Mouse (Mus musculus): ENCODE data around the gene Mindy3. TPM values are rescaled to one million over a fixed set of nuclear protein-coding genes. Genes with fewer than 3 reads are reported as not detected.

Mindy3 gene
- polyA plus RNA-seq, 1 experiment from 2014 or later: 27.9 TPM

DNA sequence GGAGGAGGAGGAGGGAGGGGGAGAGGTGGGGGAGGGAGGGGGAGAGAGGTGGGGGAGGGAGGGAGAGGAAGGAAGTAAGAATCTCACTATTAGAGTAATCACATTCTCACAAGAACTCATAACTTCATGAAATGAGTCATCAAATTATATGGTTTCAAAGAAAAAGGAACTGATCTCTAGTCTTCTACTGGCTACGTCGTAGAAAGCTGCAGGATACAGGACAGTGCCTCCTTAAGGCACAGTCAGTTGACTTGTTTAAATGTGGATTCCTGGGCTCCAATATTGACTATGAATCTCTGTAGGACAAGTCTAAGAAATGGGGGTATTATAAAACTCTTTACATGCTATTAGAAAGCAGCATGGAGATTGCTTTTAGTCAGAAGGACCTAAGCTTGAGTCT is 12.5 kb downstream of the Mindy3 start:
- H3K27ac ChIP-seq (replicated peaks): no peak overlapping the region
- H3K4me3 ChIP-seq: no peak overlapping the region
- no peaks in the 10 kb centered on the region for H3K27me3 ChIP-seq (replicated peaks; ENCODE audit: low read depth, poor library complexity, severe bottlenecking)
- no peaks in the 10 kb centered on the region for H3K36me3 ChIP-seq (replicated peaks)
- DNase-seq (ENCODE audit: low spot score): no peak
- 90% methylated on average over 2 of the region's 2 CpGs for WGBS
- no peaks in the 10 kb centered on the region for H3K9me3 ChIP-seq
- H3K4me1 ChIP-seq: no peaks in the 10 kb centered on the region

DNA sequence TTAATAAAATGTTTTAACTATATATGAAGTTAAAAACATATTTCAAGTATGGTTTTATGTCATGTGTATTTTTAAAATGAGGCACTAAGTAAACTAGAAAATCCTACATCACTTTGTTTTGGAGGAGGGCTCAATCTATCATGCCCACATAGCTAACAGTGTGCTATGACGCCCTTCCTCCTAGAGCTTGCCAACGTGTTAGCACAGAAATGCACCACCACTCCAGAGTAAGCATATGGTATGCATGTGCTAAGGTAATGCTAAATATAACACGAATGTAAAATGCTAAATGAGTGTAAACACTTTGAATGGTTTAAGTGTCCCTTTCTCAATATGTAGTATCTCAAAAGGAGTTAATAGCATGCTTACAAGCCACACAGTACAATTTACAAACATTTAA is 16.8 kb downstream of the Mindy3 start:
- 82% methylated on average over 3 of the region's 3 CpGs for WGBS
- no peak for DNase-seq (ENCODE audit: low spot score)
- Histone ChIP-seq H3K27ac (replicated peaks) (no peak overlapping the region), H3K9me3 (no peaks in the 10 kb centered on the region), H3K27me3 (replicated peaks; ENCODE audit: low read depth, poor library complexity, severe bottlenecking) (no peaks in the 10 kb centered on the region), H3K36me3 (replicated peaks) (no peaks in the 10 kb centered on the region), H3K4me1 (no peaks in the 10 kb centered on the region), H3K4me3 (no peak overlapping the region)

DNA sequence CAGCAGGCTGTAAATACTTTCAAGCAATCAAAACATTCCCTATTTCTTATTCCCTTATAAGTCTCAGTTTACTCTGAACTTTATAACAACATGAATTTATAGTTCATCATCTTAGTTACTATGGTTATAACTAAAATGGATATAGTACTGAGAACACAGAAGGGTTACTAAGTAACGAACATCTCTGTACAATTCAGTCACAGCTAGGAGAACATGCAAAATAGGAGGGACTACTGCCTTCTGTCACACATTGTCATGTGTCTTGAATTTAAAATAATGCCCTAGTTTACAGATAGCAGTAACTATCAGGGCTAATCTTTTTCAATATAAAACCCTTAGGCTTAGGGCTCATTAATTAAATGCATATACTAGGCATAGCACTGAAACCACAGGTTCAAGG is 18.1 kb downstream of the Mindy3 start:
- no peak overlapping the region for H3K4me3 ChIP-seq
- H3K4me1 ChIP-seq: no peaks in the 10 kb centered on the region
- WGBS: 87% methylated on average over 1 of the region's 1 CpGs
- H3K27ac ChIP-seq (replicated peaks): no peak overlapping the region
- H3K9me3 ChIP-seq: no peaks in the 10 kb centered on the region
- no peaks in the 10 kb centered on the region for H3K27me3 ChIP-seq (replicated peaks; ENCODE audit: low read depth, poor library complexity, severe bottlenecking)
- H3K36me3 ChIP-seq (replicated peaks): no peaks in the 10 kb centered on the region
- no peak for DNase-seq (ENCODE audit: low spot score)

DNA sequence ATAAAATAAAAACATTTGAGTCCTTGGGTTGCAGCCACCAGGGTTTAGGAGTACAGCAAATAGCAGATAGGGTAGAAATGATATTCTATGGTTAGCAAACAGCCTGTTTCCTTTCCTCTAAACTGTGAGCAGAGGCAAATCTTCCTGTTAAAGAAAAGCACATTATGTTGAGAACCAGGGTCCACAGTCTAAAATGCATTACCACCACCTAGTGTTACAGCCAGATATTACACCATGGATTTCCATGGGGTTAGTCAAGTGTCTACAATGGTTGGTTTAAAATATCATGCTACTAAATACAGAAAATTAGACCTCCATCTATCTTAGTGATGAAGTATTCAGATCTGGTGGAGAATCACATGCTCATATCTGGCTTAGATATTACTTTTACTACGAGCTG is 30.2 kb downstream of the Mindy3 start:
- WGBS: 57% methylated on average over 1 of the region's 1 CpGs
- DNase-seq (ENCODE audit: low spot score): no peak

DNA sequence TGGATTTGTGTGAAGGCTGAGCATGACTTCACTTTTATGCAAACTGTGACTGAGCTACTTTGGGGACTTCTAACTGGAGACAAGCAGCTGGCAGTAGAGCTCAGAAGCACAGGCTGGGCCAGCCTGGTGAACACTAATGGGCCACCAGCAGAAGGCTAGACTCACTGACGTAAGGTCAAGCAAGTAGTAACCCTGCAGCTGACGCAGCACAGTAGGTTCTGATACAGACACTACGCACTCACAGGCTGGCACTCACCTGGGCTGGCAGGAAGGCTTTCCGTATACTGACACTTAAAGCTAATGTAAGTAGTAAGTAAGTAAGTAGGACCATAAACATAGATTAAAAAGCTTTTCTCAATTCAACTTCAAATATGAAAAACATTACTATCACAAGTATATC is 30.7 kb downstream of the Mindy3 start:
- no peaks in the 10 kb centered on the region for H3K9me3 ChIP-seq
- no peak for DNase-seq (ENCODE audit: low spot score)
- H3K36me3 ChIP-seq (replicated peaks): peaks cover 22% of the 10 kb centered on the region
- H3K4me3 ChIP-seq: no peak overlapping the region
- no peaks in the 10 kb centered on the region for H3K4me1 ChIP-seq
- WGBS: 90% methylated on average over 4 of the region's 4 CpGs
- no peaks in the 10 kb centered on the region for H3K27me3 ChIP-seq (replicated peaks; ENCODE audit: low read depth, poor library complexity, severe bottlenecking)
- H3K27ac ChIP-seq (replicated peaks): no peak overlapping the region

More for the DNA sequence above, 30.2 kb downstream of the Mindy3 start:
- H3K36me3 ChIP-seq (replicated peaks): peaks cover 22% of the 10 kb centered on the region
- H3K9me3 ChIP-seq: no peaks in the 10 kb centered on the region
- H3K27ac ChIP-seq (replicated peaks): no peak overlapping the region
- H3K27me3 ChIP-seq (replicated peaks; ENCODE audit: low read depth, poor library complexity, severe bottlenecking): no peaks in the 10 kb centered on the region
- no peak overlapping the region for H3K4me3 ChIP-seq
- no peaks in the 10 kb centered on the region for H3K4me1 ChIP-seq

DNA sequence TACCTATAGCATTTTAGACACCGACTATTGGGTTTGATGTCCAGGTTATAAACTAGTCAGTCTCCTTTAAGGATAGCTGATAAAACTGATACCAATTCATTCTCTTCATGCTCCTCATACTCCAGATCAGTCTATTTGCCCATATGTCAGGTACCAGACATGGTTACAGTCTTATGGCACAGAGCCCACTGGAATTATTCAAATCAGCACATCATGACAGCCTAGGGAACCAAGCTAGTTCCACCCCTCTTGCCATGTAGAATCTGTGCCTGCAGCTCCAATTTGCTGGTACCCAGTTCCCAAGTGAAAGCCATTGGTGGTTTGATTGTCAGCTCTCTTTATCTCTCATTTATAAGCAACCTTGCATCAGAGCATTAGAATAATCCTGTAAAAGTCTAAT is 34.9 kb downstream of the Mindy3 start:
- DNase-seq (ENCODE audit: low spot score): no peak
- Histone ChIP-seq H3K9me3 (no peaks in the 10 kb centered on the region), H3K4me3 (no peak overlapping the region), H3K36me3 (replicated peaks) (peaks cover 19% of the 10 kb centered on the region), H3K27me3 (replicated peaks; ENCODE audit: low read depth, poor library complexity, severe bottlenecking) (no peaks in the 10 kb centered on the region), H3K27ac (replicated peaks) (no peak overlapping the region), H3K4me1 (peaks cover 5% of the 10 kb centered on the region; the same call in 1 of the 2 replicates)
- WGBS: 90% methylated on average over 1 of the region's 1 CpGs

DNA sequence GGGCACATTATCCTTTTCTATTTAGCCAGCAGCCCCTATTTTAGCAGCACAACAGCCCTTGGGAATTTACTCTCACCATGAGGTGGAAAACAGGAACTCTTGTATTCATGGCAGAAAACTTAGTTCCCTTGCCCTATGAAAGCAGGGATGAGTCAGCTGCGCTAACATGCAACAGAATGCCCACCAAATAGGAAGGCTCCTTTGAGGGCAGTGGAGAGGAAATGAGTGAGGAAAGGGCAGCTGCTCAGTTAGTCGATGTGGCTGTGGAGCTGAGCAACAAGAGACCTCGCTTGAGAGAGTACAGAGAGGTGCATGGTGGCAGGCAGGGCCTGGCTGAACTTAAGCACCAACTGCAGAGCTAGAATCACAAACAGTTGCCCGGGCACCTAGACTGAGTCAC is 36.6 kb downstream of the Mindy3 start:
- Histone ChIP-seq H3K9me3 (no peaks in the 10 kb centered on the region), H3K4me3 (no peak overlapping the region), H3K27ac (replicated peaks) (no peak overlapping the region), H3K4me1 (peaks cover 8% of the 10 kb centered on the region; the same call in 1 of the 2 replicates), H3K27me3 (replicated peaks; ENCODE audit: low read depth, poor library complexity, severe bottlenecking) (no peaks in the 10 kb centered on the region), H3K36me3 (replicated peaks) (peaks cover 19% of the 10 kb centered on the region)
- no peak for DNase-seq (ENCODE audit: low spot score)
- WGBS: 80% methylated on average over 4 of the region's 4 CpGs

DNA sequence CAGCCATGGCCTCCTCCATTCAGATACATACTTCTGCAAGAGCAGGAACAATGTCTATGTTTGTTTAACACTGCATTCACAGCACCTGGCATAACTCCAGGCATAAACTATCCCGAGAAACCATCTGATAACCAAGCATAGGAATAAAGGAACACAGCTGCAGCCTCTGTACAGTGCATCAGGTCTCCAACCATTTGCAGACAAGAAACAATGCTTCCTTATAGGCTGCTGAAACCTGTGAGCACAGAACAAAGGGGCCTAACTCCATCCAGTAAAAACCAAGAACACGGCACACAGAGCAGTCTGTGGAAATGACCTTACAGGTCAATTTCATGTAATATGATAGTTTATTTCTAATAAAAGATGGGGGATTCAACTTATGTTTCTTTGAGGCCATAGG is 39.0 kb downstream of the Mindy3 start:
- Histone ChIP-seq H3K27me3 (replicated peaks; ENCODE audit: low read depth, poor library complexity, severe bottlenecking) (no peaks in the 10 kb centered on the region), H3K9me3 (no peaks in the 10 kb centered on the region), H3K4me1 (peaks cover 8% of the 10 kb centered on the region; the same call in 1 of the 2 replicates), H3K27ac (replicated peaks) (peak overlapping the region; percentile 35), H3K4me3 (no peak overlapping the region), H3K36me3 (replicated peaks) (peaks cover 11% of the 10 kb centered on the region)
- DNase-seq (ENCODE audit: low spot score): no peak
- 52% methylated on average over 2 of the region's 2 CpGs for WGBS

DNA sequence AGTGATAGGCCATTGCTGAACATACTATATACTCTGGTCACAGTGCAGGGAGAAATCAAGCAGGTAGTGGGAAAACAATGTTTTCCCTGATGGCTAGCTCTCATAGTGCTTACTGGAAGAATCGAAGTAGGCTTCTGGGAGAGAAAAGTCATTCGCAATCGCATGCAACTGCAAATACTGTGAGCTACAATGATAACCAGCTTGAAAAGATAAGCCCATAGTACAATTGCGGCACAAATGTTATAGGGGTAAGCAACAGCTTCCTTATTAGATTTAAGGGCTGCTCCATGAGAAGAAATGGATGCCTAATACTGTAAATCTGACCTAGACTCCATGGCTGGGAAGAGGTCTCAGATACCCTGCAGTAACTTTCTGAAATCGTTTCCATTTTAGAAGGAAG is 40.7 kb downstream of the Mindy3 start:
- H3K4me1 ChIP-seq: peaks cover 8% of the 10 kb centered on the region; the same call in 1 of the 2 replicates
- H3K27me3 ChIP-seq (replicated peaks; ENCODE audit: low read depth, poor library complexity, severe bottlenecking): no peaks in the 10 kb centered on the region
- H3K9me3 ChIP-seq: no peaks in the 10 kb centered on the region
- DNase-seq (ENCODE audit: low spot score): no peak
- 89% methylated on average over 5 of the region's 5 CpGs for WGBS
- H3K36me3 ChIP-seq (replicated peaks): no peaks in the 10 kb centered on the region; the same call in 1 of the 2 replicates
- no peak overlapping the region for H3K4me3 ChIP-seq
- H3K27ac ChIP-seq (replicated peaks): no peak overlapping the region

DNA sequence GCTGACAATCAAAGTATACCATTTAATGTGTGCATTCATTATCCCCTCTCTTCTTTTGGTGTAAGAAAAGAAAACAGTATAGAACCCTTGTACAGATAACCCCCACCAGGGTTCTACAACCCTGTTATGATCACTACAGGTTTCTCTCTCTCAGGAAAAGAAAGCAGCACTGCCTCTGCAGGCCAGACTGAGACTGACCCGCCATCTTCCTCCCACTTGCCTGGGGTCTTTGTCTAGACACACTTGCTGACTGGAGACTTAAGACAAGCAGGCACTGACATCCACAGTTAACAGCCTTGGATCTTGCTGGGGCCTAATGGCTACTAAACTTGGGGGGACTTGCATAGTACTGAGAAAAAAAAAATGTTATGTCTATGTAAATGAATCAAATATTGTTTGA is 42.2 kb downstream of the Mindy3 start:
- WGBS: 53% methylated on average over 1 of the region's 1 CpGs
- Histone ChIP-seq H3K27ac (replicated peaks) (no peak overlapping the region), H3K36me3 (replicated peaks) (no peaks in the 10 kb centered on the region; the same call in 1 of the 2 replicates), H3K9me3 (no peaks in the 10 kb centered on the region), H3K4me3 (no peak overlapping the region), H3K4me1 (peaks cover 8% of the 10 kb centered on the region; the same call in 1 of the 2 replicates), H3K27me3 (replicated peaks; ENCODE audit: low read depth, poor library complexity, severe bottlenecking) (no peaks in the 10 kb centered on the region)
- no peak for DNase-seq (ENCODE audit: low spot score)

DNA sequence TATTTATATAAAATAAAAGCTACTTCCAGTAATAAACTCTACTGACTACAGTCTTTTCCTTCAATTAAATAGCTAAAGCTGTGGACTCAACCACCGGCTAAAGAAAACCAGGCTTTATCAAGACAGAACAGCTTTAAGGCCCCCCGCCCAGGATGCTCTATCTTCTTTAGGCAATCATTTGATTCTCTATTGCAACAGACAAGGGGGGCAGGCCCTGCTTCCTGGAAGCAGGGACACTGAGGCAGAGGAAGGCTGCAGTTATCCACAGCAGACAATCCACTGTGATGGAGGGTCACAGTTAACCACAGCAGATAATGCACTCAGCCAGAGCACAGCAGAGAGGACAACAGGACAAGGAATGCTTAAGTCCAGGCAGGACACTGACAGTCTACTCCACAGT is 46.4 kb downstream of the Mindy3 start:
- Histone ChIP-seq H3K27me3 (replicated peaks; ENCODE audit: low read depth, poor library complexity, severe bottlenecking) (no peaks in the 10 kb centered on the region), H3K27ac (replicated peaks) (no peak overlapping the region), H3K4me3 (no peak overlapping the region), H3K36me3 (replicated peaks) (peaks cover 4% of the 10 kb centered on the region; the same call in 1 of the 2 replicates), H3K9me3 (no peaks in the 10 kb centered on the region), H3K4me1 (0 out of 2 replicates have a peak, but pooled peaks cover 2% of the 10 kb centered on the region)
- no peak for DNase-seq (ENCODE audit: low spot score)
- 95% methylated on average over 2 of the region's 2 CpGs for WGBS

DNA sequence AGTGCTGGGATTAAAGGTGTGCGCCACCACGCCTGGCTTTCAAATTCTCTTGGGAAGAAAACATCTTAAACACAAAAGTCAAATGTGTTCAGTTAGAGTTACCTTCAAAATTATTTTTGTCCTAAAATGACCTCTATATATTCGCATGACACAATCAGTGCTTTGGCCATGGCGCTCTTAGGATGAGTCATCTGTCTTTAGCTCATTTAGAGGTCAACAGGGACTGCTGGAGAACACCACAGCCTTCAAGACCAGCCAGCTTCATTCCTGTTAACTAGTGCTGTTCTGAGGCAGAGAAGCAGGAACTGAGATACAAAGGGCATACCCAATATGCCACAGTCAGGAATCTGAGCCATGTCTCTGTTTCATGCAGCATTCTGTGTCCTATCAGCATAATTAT is 47.9 kb downstream of the Mindy3 start:
- Histone ChIP-seq H3K27me3 (replicated peaks; ENCODE audit: low read depth, poor library complexity, severe bottlenecking) (no peaks in the 10 kb centered on the region), H3K4me1 (no peaks in the 10 kb centered on the region), H3K4me3 (no peak overlapping the region), H3K36me3 (replicated peaks) (peaks cover 4% of the 10 kb centered on the region; the same call in 1 of the 2 replicates), H3K27ac (replicated peaks) (no peak overlapping the region), H3K9me3 (no peaks in the 10 kb centered on the region)
- 92% methylated on average over 4 of the region's 4 CpGs for WGBS
- no peak for DNase-seq (ENCODE audit: low spot score)

DNA sequence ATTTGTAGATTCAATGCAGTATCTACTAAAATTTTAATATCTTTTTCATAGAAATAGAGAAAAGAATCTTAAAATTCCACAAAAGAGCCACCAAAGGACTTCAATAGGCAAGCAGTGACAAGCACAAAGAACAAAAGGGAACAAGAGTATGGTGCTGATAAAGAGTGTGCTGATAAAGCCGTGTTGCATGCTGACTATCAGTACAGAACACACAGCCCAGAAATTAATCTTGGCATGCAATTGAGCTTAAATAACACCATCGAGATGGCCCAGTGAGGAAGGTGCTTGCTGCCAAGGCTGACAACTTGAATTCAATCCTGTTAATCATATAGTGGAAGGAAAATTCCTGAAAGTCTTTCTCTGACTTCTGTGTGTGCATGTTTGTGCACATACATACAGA is 50.8 kb downstream of the Mindy3 start:
- Histone ChIP-seq H3K4me3 (no peak overlapping the region), H3K4me1 (no peaks in the 10 kb centered on the region), H3K36me3 (replicated peaks) (peaks cover 8% of the 10 kb centered on the region; the same call in 1 of the 2 replicates), H3K9me3 (no peaks in the 10 kb centered on the region), H3K27ac (replicated peaks) (no peak overlapping the region), H3K27me3 (replicated peaks; ENCODE audit: low read depth, poor library complexity, severe bottlenecking) (no peaks in the 10 kb centered on the region)
- 86% methylated on average over 2 of the region's 2 CpGs for WGBS
- no peak for DNase-seq (ENCODE audit: low spot score)

DNA sequence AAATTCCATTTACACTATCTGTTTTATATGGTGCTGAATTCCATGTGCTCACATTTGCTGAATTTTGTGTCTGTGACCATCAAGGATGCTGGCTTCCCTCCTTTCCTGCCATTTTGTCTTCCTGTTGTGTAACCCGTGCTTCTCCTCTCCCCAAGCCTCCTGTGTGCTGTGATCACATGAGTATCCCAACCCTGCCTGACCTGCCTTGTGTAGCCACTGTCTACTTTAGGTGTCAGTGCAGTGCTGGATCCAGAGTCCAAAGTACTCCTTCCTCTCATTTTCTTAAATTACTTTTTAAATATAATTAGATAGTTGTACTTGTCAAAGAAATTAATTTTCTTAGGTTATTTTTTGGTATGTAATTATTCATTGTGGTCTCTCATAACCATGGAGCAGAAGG is 51.3 kb downstream of the Mindy3 start:
- no peak for DNase-seq (ENCODE audit: low spot score)

More for the DNA sequence above, 51.3 kb downstream of the Mindy3 start:
- no peaks in the 10 kb centered on the region for H3K27me3 ChIP-seq (replicated peaks; ENCODE audit: low read depth, poor library complexity, severe bottlenecking)
- no peaks in the 10 kb centered on the region for H3K9me3 ChIP-seq
- peaks cover 8% of the 10 kb centered on the region; the same call in 1 of the 2 replicates for H3K36me3 ChIP-seq (replicated peaks)
- 78% methylated on average over 1 of the region's 1 CpGs for WGBS
- H3K27ac ChIP-seq (replicated peaks): no peak overlapping the region
- H3K4me3 ChIP-seq: no peak overlapping the region
- H3K4me1 ChIP-seq: no peaks in the 10 kb centered on the region
